Mouse (Mus musculus) layer of hippocampus, adult 6 months (tissue): ENCODE results near the gene Gtf2a2. TPM values are rescaled to one million over a fixed set of nuclear protein-coding genes. Genes with fewer than 3 reads are reported as not detected.

Experiments used
- long read RNA-seq, 2 experiments: library from polyadenylated mRNA; unstranded; transcript quantifications; one replicate each; pipeline ENCODE4 v2.0.0; 2019 to 2020
- polyA plus RNA-seq: library from polyadenylated mRNA; unstranded; fragments of <200 nt; fragmentation: Nextera tagmentation; gene quantifications from 2 replicates; pipeline ENCODE4 v1.2.3, GENCODE M21; 2021

Gtf2a2 gene
- polyA plus RNA-seq: 62.7 and 63.2 TPM in 2 replicates
- long read RNA-seq, experiment 1, transcript Gtf2a2-202 (5 exons, 893 nt): major isoform, 24 of 38 reads
- long read RNA-seq, experiment 1, transcript Gtf2a2-204 (4 exons, 622 nt): minor isoform, 5 of 38 reads
- long read RNA-seq, experiment 1, partial matches to known transcripts: 1 of 38 reads
- long read RNA-seq, experiment 1, other reads (novel, unspliced or antisense): 6 of 38 reads
- long read RNA-seq, experiment 2, transcript Gtf2a2-202 (5 exons, 893 nt): major isoform, 9 of 14 reads
- long read RNA-seq, experiment 2, partial matches to known transcripts: 0 of 14 reads
- long read RNA-seq, experiment 2, other reads (novel, unspliced or antisense): 5 of 14 reads

DNA sequence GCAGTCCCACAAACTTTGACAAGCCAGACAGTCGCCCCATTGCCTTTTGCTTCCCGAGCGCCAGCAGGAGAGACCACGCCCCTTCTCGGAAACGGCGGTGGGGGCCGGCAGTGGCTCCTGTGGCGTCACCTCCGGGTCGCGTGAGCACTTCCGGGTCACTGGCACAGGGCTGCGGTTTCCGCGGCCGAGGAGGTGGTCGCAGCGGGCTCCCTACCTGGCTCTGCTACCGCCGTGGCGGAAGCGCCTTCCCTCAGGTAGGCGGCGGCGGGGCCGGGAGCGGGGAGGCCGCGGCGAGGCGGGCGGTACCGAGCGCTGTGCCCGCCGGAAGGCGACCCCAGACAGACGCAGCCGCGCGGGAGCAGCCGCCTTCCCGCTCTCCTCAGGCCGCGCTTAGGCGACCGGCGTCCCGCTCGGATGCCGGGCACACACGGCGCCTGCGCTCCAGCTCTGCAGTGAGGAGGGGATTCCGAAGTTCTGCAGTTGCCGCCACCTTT lies at the start of gene Gtf2a2:
Gtf2a2 (plus strand) TSS at position 143 of the 494 bp plus-strand sequence.

DNA sequence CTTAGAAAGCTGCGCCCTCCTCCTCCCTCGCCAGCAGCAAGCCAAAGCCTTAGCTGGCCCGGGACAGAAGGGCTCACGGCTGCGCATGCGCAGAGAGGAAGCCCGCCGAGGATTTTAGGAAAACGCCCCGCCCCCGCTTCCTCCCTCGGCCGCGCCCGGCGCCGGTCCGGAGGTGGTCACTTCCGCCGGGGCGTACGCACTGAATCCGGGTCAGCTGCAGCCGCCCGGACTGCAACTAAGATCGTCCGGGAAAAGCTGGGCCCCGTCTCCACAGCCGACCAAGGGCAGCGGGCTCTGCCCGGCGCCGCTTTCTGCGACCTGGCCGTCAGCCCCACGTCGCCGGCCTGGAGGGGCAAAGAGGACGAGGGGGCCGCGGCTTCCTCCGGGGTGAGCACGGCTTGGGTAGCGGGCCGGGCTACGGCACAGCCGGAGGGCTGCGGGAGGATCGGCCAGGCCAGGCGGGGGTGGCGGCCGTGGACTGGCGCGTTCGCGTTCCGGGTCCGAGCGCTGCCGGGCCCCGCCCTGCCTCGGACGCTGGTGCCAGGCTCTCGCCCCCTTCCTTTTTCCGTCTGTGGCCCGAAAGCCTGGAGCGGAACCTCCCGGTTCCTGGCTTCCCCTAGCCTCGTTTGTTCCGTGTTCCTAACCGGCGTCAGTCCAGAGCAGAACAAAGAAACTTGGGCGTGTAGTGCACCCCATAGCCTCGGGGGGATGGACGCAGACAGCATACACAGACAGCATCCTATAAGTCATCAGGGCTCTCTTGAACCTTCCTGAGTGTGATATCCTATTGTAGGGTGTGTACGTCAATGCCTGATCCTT lies 22.8 kb upstream of the Gtf2a2 start, which contains the start of gene Bnip2:
Bnip2 (plus strand) TSS at position 164 of the 819 bp plus-strand sequence.

DNA sequence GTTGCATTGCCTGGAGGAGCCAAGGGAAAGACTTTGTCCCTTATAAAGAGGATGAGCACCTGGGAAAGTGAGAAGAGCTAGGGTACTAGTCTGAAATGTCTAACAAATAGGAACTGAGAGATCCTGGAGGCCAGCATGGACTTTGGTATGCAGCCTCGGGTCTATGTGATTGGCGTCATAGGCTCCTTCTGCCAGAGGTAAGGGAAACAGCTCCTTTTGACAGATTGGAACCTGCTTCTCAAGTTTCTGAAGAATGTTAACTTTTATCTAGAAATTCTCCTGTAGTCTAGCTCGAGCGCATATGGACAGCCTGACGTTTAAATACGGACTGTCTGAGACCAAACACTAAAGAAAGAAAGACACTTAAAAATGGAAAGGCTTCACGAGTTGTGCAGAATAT lies 25.6 kb downstream of the Gtf2a2 start, which contains the start of gene Gcnt3:
Gcnt3 (minus strand) TSS at position 101 of the 400 bp plus-strand sequence.

Other genes with a start within 250 kb of the Gtf2a2 start
- 28.7 and 32.7 TPM in 2 replicates for gene Bnip2, start 23.1 kb upstream of the Gtf2a2 start, polyA plus RNA-seq
- gene Gcnt3, start 25.5 kb downstream of the Gtf2a2 start, polyA plus RNA-seq: not detected in 2 replicates
- gene Fam81a, start 130.0 kb downstream of the Gtf2a2 start, polyA plus RNA-seq: 131 and 187 TPM in 2 replicates
- 3.9 and 4.4 TPM in 2 replicates for gene Myo1e, start 194.8 kb downstream of the Gtf2a2 start, polyA plus RNA-seq